Mouse (Mus musculus): ENCODE data around the gene Pcbp3. TPM values are rescaled to one million over a fixed set of nuclear protein-coding genes. Genes with fewer than 3 reads are reported as not detected.

Pcbp3 gene
- polyA plus RNA-seq, 1 experiment: 23.5 TPM

- DNase-seq: no peak
- no peaks in the 10 kb centered on the region for H3K4me1 ChIP-seq (ENCODE audit: control insufficient read depth, insufficient read depth, low read length)
- H3K27me3 ChIP-seq (replicated peaks; ENCODE audit: control insufficient read depth, insufficient read depth, low read length): no peaks in the 10 kb centered on the region
- 44% methylated on average over 8 of the region's 8 CpGs for WGBS
- no peak overlapping the region for H3K27ac ChIP-seq (ENCODE audit: insufficient read depth, low read depth, low read length)
- TF ChIP-seq POLR2A (IDR thresholded peaks at IDR 0.05; ENCODE audit: low read depth, low read length): no peak
- no peak for TF ChIP-seq CTCF (conservative IDR thresholded peaks at IDR 0.05; ENCODE audit: insufficient read depth, insufficient read length, low read depth, low read length)
- H3K36me3 ChIP-seq (ENCODE audit: control insufficient read depth, insufficient read depth, low read length): no peaks in the 10 kb centered on the region
- no peak overlapping the region for H3K4me3 ChIP-seq (ENCODE audit: insufficient read depth, low read depth, low read length)
Observed at GRCm38 (mm10) chr10:76736764-76737163, 224.9 kb downstream of the Pcbp3 start.

GRCm38 (mm10) chr10:76734979-76735378, 226.7 kb downstream of the Pcbp3 start:
- no peak overlapping the region for H3K4me3 ChIP-seq (ENCODE audit: insufficient read depth, low read depth, low read length)
- H3K27me3 ChIP-seq (replicated peaks; ENCODE audit: control insufficient read depth, insufficient read depth, low read length): no peaks in the 10 kb centered on the region
- H3K4me1 ChIP-seq (ENCODE audit: control insufficient read depth, insufficient read depth, low read length): no peaks in the 10 kb centered on the region
- TF ChIP-seq CTCF (conservative IDR thresholded peaks at IDR 0.05; ENCODE audit: insufficient read depth, insufficient read length, low read depth, low read length) (peak; percentile 91), POLR2A (IDR thresholded peaks at IDR 0.05; ENCODE audit: low read depth, low read length) (no peak)
- no peak overlapping the region for H3K27ac ChIP-seq (ENCODE audit: insufficient read depth, low read depth, low read length)
- WGBS: 3% methylated on average over 4 of the region's 4 CpGs
- DNase-seq: peak; percentile 79
- H3K36me3 ChIP-seq (ENCODE audit: control insufficient read depth, insufficient read depth, low read length): no peaks in the 10 kb centered on the region

GRCm38 (mm10) chr10:76733677-76734068, 228.0 kb downstream of the Pcbp3 start:
- Histone ChIP-seq H3K4me1 (ENCODE audit: control insufficient read depth, insufficient read depth, low read length) (no peaks in the 10 kb centered on the region), H3K4me3 (ENCODE audit: insufficient read depth, low read depth, low read length) (no peak overlapping the region), H3K27me3 (replicated peaks; ENCODE audit: control insufficient read depth, insufficient read depth, low read length) (no peaks in the 10 kb centered on the region), H3K27ac (ENCODE audit: insufficient read depth, low read depth, low read length) (no peak overlapping the region), H3K36me3 (ENCODE audit: control insufficient read depth, insufficient read depth, low read length) (no peaks in the 10 kb centered on the region)
- TF ChIP-seq CTCF (conservative IDR thresholded peaks at IDR 0.05; ENCODE audit: insufficient read depth, insufficient read length, low read depth, low read length) (no peak), POLR2A (IDR thresholded peaks at IDR 0.05; ENCODE audit: low read depth, low read length) (no peak)
- 50% methylated on average over 3 of the region's 3 CpGs for WGBS
- DNase-seq: no peak

GRCm38 (mm10) chr10:76732881-76733676, 228.6 kb downstream of the Pcbp3 start:
- no peaks in the 10 kb centered on the region for H3K4me1 ChIP-seq (ENCODE audit: control insufficient read depth, insufficient read depth, low read length)
- no peak overlapping the region for H3K27ac ChIP-seq (ENCODE audit: insufficient read depth, low read depth, low read length)
- TF ChIP-seq POLR2A (IDR thresholded peaks at IDR 0.05; ENCODE audit: low read depth, low read length) (no peak), CTCF (conservative IDR thresholded peaks at IDR 0.05; ENCODE audit: insufficient read depth, insufficient read length, low read depth, low read length) (peak; percentile 50)
- no peaks in the 10 kb centered on the region for H3K36me3 ChIP-seq (ENCODE audit: control insufficient read depth, insufficient read depth, low read length)
- DNase-seq: peak; percentile 56
- no peak overlapping the region for H3K4me3 ChIP-seq (ENCODE audit: insufficient read depth, low read depth, low read length)
- WGBS: 11% methylated on average over 17 of the region's 17 CpGs
- H3K27me3 ChIP-seq (replicated peaks; ENCODE audit: control insufficient read depth, insufficient read depth, low read length): no peaks in the 10 kb centered on the region

- Histone ChIP-seq H3K27me3 (replicated peaks; ENCODE audit: control insufficient read depth, insufficient read depth, low read length) (no peaks in the 10 kb centered on the region), H3K27ac (ENCODE audit: insufficient read depth, low read depth, low read length) (no peak overlapping the region), H3K4me1 (ENCODE audit: control insufficient read depth, insufficient read depth, low read length) (no peaks in the 10 kb centered on the region), H3K36me3 (ENCODE audit: control insufficient read depth, insufficient read depth, low read length) (no peaks in the 10 kb centered on the region), H3K4me3 (ENCODE audit: insufficient read depth, low read depth, low read length) (no peak overlapping the region)
- TF ChIP-seq POLR2A (IDR thresholded peaks at IDR 0.05; ENCODE audit: low read depth, low read length) (no peak), CTCF (conservative IDR thresholded peaks at IDR 0.05; ENCODE audit: insufficient read depth, insufficient read length, low read depth, low read length) (no peak)
- DNase-seq: no peak
- WGBS: 64% methylated on average over 6 of the region's 6 CpGs
Observed at GRCm38 (mm10) chr10:76732391-76732790, 229.3 kb downstream of the Pcbp3 start.

GRCm38 (mm10) chr10:76731621-76732239, 230.0 kb downstream of the Pcbp3 start:
- no peaks in the 10 kb centered on the region for H3K27me3 ChIP-seq (replicated peaks; ENCODE audit: control insufficient read depth, insufficient read depth, low read length)
- no peaks in the 10 kb centered on the region for H3K36me3 ChIP-seq (ENCODE audit: control insufficient read depth, insufficient read depth, low read length)
- no peak overlapping the region for H3K4me3 ChIP-seq (ENCODE audit: insufficient read depth, low read depth, low read length)
- H3K4me1 ChIP-seq (ENCODE audit: control insufficient read depth, insufficient read depth, low read length): no peaks in the 10 kb centered on the region
- DNase-seq: peak; percentile 38
- 53% methylated on average over 20 of the region's 20 CpGs for WGBS
- no peak overlapping the region for H3K27ac ChIP-seq (ENCODE audit: insufficient read depth, low read depth, low read length)
- TF ChIP-seq CTCF (conservative IDR thresholded peaks at IDR 0.05; ENCODE audit: insufficient read depth, insufficient read length, low read depth, low read length) (no peak), POLR2A (IDR thresholded peaks at IDR 0.05; ENCODE audit: low read depth, low read length) (no peak)
